Mouse (Mus musculus) ZHBTc4 (cell line): ENCODE measurements at regions not wholly inside any gene's neighbourhood (a gene's known extent, or its start where the extent isn't known, plus 50 kb on each side); places are given as distances from the start of the nearest gene placed in this dataset.

Experiments used
- DNase-seq: peaks from one replicate; pipeline ENCODE4 v3.0.0-alpha.2; 2011; ENCODE audit warnings: low read depth, low spot score

- DNase-seq, result no peak
Measured at GRCm38 (mm10) chr8:50387189-50387588, 1543.4 kb upstream of the Tenm3 start.

- DNase-seq, result no peak
Measured at GRCm38 (mm10) chr8:50383697-50384096, 1539.9 kb upstream of the Tenm3 start.

- no peak for DNase-seq
Measured at GRCm38 (mm10) chr8:50379745-50380144, 1536.0 kb upstream of the Tenm3 start.

- DNase-seq, result no peak
Measured at GRCm38 (mm10) chr8:50373790-50374189, 1530.0 kb upstream of the Tenm3 start.

- no peak for DNase-seq
Measured at GRCm38 (mm10) chr8:50326485-50326884, 1482.7 kb upstream of the Tenm3 start.

GRCm38 (mm10) chr8:50321356-50321963 is 1477.7 kb upstream of the Tenm3 start:
- DNase-seq, result no peak

GRCm38 (mm10) chr8:50316641-50317040 is 1472.9 kb upstream of the Tenm3 start:
- DNase-seq, result no peak

GRCm38 (mm10) chr8:50310308-50310707 is 1466.6 kb upstream of the Tenm3 start:
- no peak for DNase-seq

- DNase-seq, result no peak
Measured at GRCm38 (mm10) chr8:50300316-50300715, 1456.6 kb upstream of the Tenm3 start.

GRCm38 (mm10) chr8:50293501-50293900 is 1449.8 kb upstream of the Tenm3 start:
- DNase-seq, result peak; percentile 82

- peak; percentile 57 for DNase-seq
Measured at GRCm38 (mm10) chr8:50292158-50292557, 1448.4 kb upstream of the Tenm3 start.

- no peak for DNase-seq
Measured at GRCm38 (mm10) chr8:50276346-50276745, 1432.6 kb upstream of the Tenm3 start.

GRCm38 (mm10) chr8:50264757-50265156 is 1421.0 kb upstream of the Tenm3 start:
- no peak for DNase-seq
